ENCODE assay signal across 11 mouse cellular contexts in the genomic region with DNA sequence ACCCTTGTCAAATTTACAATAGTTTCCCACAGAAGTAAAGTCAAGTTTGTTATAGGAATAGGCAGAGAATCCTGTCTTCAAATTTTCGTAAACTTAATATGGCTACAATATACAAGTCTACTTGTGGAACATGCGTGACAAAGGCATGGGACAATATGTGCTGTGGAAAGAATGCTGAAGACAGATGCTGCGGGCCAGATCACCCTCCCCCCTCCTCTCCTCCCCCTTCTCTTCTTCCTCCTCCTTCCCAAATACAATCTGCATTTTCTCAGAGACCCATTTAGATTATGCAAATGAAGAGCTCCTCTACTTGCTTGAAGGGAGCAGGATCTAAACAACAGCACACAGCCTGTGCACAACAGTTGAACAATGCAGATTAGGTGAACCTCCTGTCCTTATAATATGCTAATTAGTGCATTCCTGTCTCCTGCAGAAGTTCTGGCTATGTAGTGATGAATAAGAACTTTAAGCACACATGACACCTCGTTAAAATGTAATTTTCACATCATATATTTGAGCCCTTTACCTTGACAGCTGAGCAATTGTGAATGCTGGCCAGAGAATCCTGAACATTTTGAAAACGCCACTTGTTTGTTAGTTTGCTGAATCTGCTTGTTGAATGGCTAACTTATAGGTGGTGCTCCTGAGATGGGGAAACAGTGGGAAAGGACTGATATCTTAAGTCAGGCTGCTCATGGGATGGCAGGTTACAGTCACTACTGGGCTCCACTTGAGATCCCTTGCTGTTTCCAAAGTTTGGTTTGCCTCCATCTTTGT.
DNase-seq lines count a peak whose midpoint lies in the region; ATAC-seq and TF ChIP-seq lines count a peak whose summit lies in the region.
"Had no signal": no experiment of that assay in that cellular context is flagged by ENCODE, and none has a peak within 500 bp of the region (broad histone marks: within the 10 kb centered on the region; RNA-seq: fewer than 3 reads in every experiment).

No protein-coding gene starts in this region.

- no peak for ATAC-seq in heart, postnatal 0 days (ENCODE audit: insufficient read depth, low read depth)
- ATAC-seq in embryonic facial prominence, embryonic 13.5 days (ENCODE audit: insufficient number of reproducible peaks, insufficient read depth, low FRiP score, low TSS enrichment, low read depth), result no peak
- ATAC-seq in hindbrain, embryonic 12.5 days (ENCODE audit: low FRiP score), result peak; percentile 75
- ATAC-seq in midbrain, embryonic 16.5 days, result peak; percentile 64
- ATAC-seq: liver, postnatal 0 days had no signal

- H3K36me3 ChIP-seq in heart, postnatal 0 days (replicated peaks; ENCODE audit: control insufficient read depth, insufficient read depth, low read length), result no peaks in the 10 kb centered on the region
- H3K36me3 ChIP-seq in embryonic facial prominence, embryonic 13.5 days, result no peaks in the 10 kb centered on the region
- no peaks in the 10 kb centered on the region for H3K36me3 ChIP-seq in hindbrain, embryonic 12.5 days
- H3K36me3 ChIP-seq in midbrain, embryonic 16.5 days (ENCODE audit: control insufficient read depth, insufficient read depth, low read length), result no peaks in the 10 kb centered on the region

- 49% methylated on average over 5 of the region's 5 CpGs for WGBS in heart, postnatal 0 days
- 43% methylated on average over 5 of the region's 5 CpGs for WGBS in embryonic facial prominence, embryonic 13.5 days
- WGBS in hindbrain, embryonic 12.5 days, result 27% methylated on average over 5 of the region's 5 CpGs
- WGBS in midbrain, embryonic 16.5 days, result 26% methylated on average over 5 of the region's 5 CpGs

- no peak overlapping the region for H3K4me3 ChIP-seq in heart, postnatal 0 days (ENCODE audit: low read depth, low read length)
- no peak overlapping the region for H3K4me3 ChIP-seq in embryonic facial prominence, embryonic 13.5 days
- H3K4me3 ChIP-seq in hindbrain, embryonic 12.5 days, result no peak overlapping the region
- no peak overlapping the region for H3K4me3 ChIP-seq in midbrain, embryonic 16.5 days (ENCODE audit: low read depth, low read length)

- no peaks in the 10 kb centered on the region for H3K9me3 ChIP-seq in heart, postnatal 0 days (replicated peaks; ENCODE audit: control insufficient read depth, low read length)
- no peaks in the 10 kb centered on the region for H3K9me3 ChIP-seq in embryonic facial prominence, embryonic 13.5 days
- no peaks in the 10 kb centered on the region for H3K9me3 ChIP-seq in hindbrain, embryonic 12.5 days (replicated peaks)
- no peaks in the 10 kb centered on the region for H3K9me3 ChIP-seq in midbrain, embryonic 16.5 days (replicated peaks; ENCODE audit: control insufficient read depth, low read length, poor library complexity, severe bottlenecking)

- no peak overlapping the region for H3K27ac ChIP-seq in heart, postnatal 0 days (ENCODE audit: low read depth)
- peak overlapping the region; percentile 45; the same call in 1 of the 2 replicates for H3K27ac ChIP-seq in embryonic facial prominence, embryonic 13.5 days
- 0 out of 2 replicates have a peak overlapping the region, but pooled peaks have one; percentile 23 for H3K27ac ChIP-seq in hindbrain, embryonic 12.5 days
- H3K27ac ChIP-seq in midbrain, embryonic 16.5 days (ENCODE audit: low read length), result no peak overlapping the region

- intact Hi-C loops in heart, postnatal 14 days (cut with DNase I), result no loop called here
- intact Hi-C loops in gastrocnemius, postnatal 36 days (cut with DNase I), result no loop called here

- no peaks in the 10 kb centered on the region for H3K27me3 ChIP-seq in heart, postnatal 0 days (ENCODE audit: control insufficient read depth, insufficient read depth, low read length)
- no peaks in the 10 kb centered on the region for H3K27me3 ChIP-seq in embryonic facial prominence, embryonic 13.5 days
- H3K27me3 ChIP-seq in hindbrain, embryonic 12.5 days, result no peaks in the 10 kb centered on the region
- no peaks in the 10 kb centered on the region for H3K27me3 ChIP-seq in midbrain, embryonic 16.5 days (ENCODE audit: control insufficient read depth, insufficient read depth, low read depth, low read length)

- no peak for DNase-seq in heart, postnatal 0 days (ENCODE audit: low spot score)
- no peak for DNase-seq in heart, postnatal 14 days
- DNase-seq in gastrocnemius, postnatal 36 days, result no peak
- DNase-seq in adrenal gland, adult 2 months, result no peak
- DNase-seq in layer of hippocampus, adult 8-10 months (ENCODE audit: low spot score in 2 of 2), result no peak
- DNase-seq: adrenal gland, postnatal 25 days; gastrocnemius, postnatal 25 days; liver, postnatal 0 days had no signal

- H3K4me2 ChIP-seq in heart, postnatal 0 days (ENCODE audit: low read depth, low read length), result peak overlapping the region; percentile 35; the same call in 1 of the 2 replicates
- H3K4me2 ChIP-seq in embryonic facial prominence, embryonic 13.5 days, result peak overlapping the region; percentile 17; the same call in 1 of the 2 replicates
- H3K4me2 ChIP-seq in hindbrain, embryonic 12.5 days (replicated peaks), result peak overlapping the region; percentile 17
- no peak overlapping the region for H3K4me2 ChIP-seq in midbrain, embryonic 16.5 days (ENCODE audit: low read length)

- no peak overlapping the region for H3K9ac ChIP-seq in heart, postnatal 0 days (replicated peaks; ENCODE audit: low read depth, low read length)
- no peak overlapping the region for H3K9ac ChIP-seq in embryonic facial prominence, embryonic 13.5 days
- no peak overlapping the region for H3K9ac ChIP-seq in hindbrain, embryonic 12.5 days
- H3K9ac ChIP-seq in midbrain, embryonic 16.5 days (ENCODE audit: low read depth, low read length), result no peak overlapping the region
- H3K9ac ChIP-seq: liver, postnatal 0 days had no signal

- TF ChIP-seq EP300 in heart, postnatal 0 days (IDR thresholded peaks at IDR 0.05; ENCODE audit: low read depth), result no peak

- TF ChIP-seq CTCF in heart, postnatal 0 days (IDR thresholded peaks at IDR 0.05; ENCODE audit: low read depth), result no peak

- 0 out of 2 replicates have a peak, but pooled peaks cover 5% of the 10 kb centered on the region for H3K4me1 ChIP-seq in heart, postnatal 0 days (ENCODE audit: control insufficient read depth, insufficient read depth)
- peaks cover 11% of the 10 kb centered on the region for H3K4me1 ChIP-seq in embryonic facial prominence, embryonic 13.5 days
- H3K4me1 ChIP-seq in hindbrain, embryonic 12.5 days, result peaks cover 15% of the 10 kb centered on the region
- H3K4me1 ChIP-seq in midbrain, embryonic 16.5 days (ENCODE audit: control insufficient read depth, insufficient read depth, low read length), result peaks cover 11% of the 10 kb centered on the region

Comparison
In these comparisons a context has a peak if more than half of its experiments do, and no peak if none do; other contexts are left out.
1. ATAC-seq: peak in hindbrain, embryonic 12.5 days (single experiment) and midbrain, embryonic 16.5 days (single experiment); none in heart, postnatal 0 days (single experiment) and embryonic facial prominence, embryonic 13.5 days (single experiment).
2. H3K27ac ChIP-seq: peak in embryonic facial prominence, embryonic 13.5 days (single experiment) and hindbrain, embryonic 12.5 days (single experiment); none in heart, postnatal 0 days (single experiment) and midbrain, embryonic 16.5 days (single experiment).